9 mouse cellular contexts compared by ENCODE assay signal in the genomic region with DNA sequence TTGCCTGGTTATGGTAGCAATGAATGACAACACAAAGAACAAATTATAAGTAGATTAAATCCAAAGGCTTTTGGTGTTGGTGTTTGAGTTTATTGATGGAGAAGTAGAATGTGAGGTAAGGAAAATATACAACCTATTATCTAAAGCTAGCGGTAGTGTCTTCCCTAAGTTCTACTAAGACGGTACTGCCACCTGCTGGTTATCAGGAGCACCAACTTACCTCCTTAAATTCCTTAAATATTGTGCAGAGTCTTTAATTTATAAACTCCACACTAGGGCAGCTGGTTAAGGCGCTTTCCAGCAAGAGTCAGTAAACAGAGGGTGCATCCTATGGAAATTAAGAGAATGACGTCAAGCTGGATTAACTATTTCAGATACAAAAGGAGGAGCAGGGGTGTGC. TPM values are rescaled to one million over a fixed set of nuclear protein-coding genes. Genes with fewer than 3 reads are reported as not detected.
A peak's percentile ranks its signal among the peaks of the same experiment; 100 is the strongest.
DNase-seq lines count a peak whose midpoint lies in the region; TF ChIP-seq lines count a peak whose summit lies in the region.
"Had no signal": no experiment of that assay in that cellular context is flagged by ENCODE, and none has a peak within 500 bp of the region (broad histone marks: within the 10 kb centered on the region; RNA-seq: fewer than 3 reads in every experiment).

No protein-coding gene starts in this region.

- no peaks in the 10 kb centered on the region for H3K36me3 ChIP-seq in heart, adult 2 months (ENCODE audit: control insufficient read depth, insufficient read depth, low read length)
- H3K36me3 ChIP-seq in heart, embryonic 10.5 days = peaks cover 97% of the 10 kb centered on the region

- intact Hi-C loops in heart, adult 2 months (cut with DNase I) = loop anchor here (1.0 kb wide), 1 partner anchor 249 kb away; no protein-coding TSS in a partner anchor

- H3K4me3 ChIP-seq in heart, adult 2 months = no peak overlapping the region
- H3K4me3 ChIP-seq in heart, embryonic 10.5 days = no peak overlapping the region
- H3K4me3 ChIP-seq: neural tube, embryonic 12.5 days had no signal

- no peaks in the 10 kb centered on the region for H3K4me1 ChIP-seq in heart, adult 2 months (ENCODE audit: control insufficient read depth, insufficient read depth, low read length)
- H3K4me1 ChIP-seq in heart, embryonic 10.5 days = no peaks in the 10 kb centered on the region
- H3K4me1 ChIP-seq: neural tube, embryonic 12.5 days had no signal

- H3K9me3 ChIP-seq in heart, embryonic 10.5 days = no peaks in the 10 kb centered on the region
- H3K9me3 ChIP-seq: neural tube, embryonic 12.5 days had no signal

- whole genome bisulfite sequencing in heart, adult 2 months = 39% methylated on average over 4 of the region's 4 CpGs
- WGBS in heart, embryonic 10.5 days = 47% methylated on average over 4 of the region's 4 CpGs

- no peak overlapping the region for H3K9ac ChIP-seq in heart, adult 2 months (ENCODE audit: low read depth, low read length)
- H3K9ac ChIP-seq: neural tube, embryonic 12.5 days had no signal

- no peak overlapping the region for H3K27ac ChIP-seq in heart, adult 2 months
- no peak overlapping the region for H3K27ac ChIP-seq in heart, embryonic 10.5 days
- H3K27ac ChIP-seq: neural tube, embryonic 12.5 days had no signal

- no peaks in the 10 kb centered on the region for H3K27me3 ChIP-seq in heart, adult 2 months (ENCODE audit: control insufficient read depth, insufficient read depth, low read length)
- no peaks in the 10 kb centered on the region for H3K27me3 ChIP-seq in heart, embryonic 10.5 days (ENCODE audit: insufficient read depth, poor library complexity, severe bottlenecking)
- H3K27me3 ChIP-seq: neural tube, embryonic 12.5 days had no signal

- TF ChIP-seq EP300 in heart, adult 2 months (IDR thresholded peaks at IDR 0.05; ENCODE audit: insufficient read depth, low read depth, low read length) = no peak

- no peaks in the 10 kb centered on the region for H3K79me2 ChIP-seq in heart, adult 2 months (replicated peaks; ENCODE audit: control insufficient read depth, insufficient read depth, low read length)

- TF ChIP-seq CTCF in heart, adult 2 months (IDR thresholded peaks at IDR 0.05) = peak; percentile 86

- no peak for DNase-seq in heart, adult 2 months
- no peak for DNase-seq in heart, embryonic 10.5 days (ENCODE audit: low spot score)
- DNase-seq in testis, postnatal 10 days (ENCODE audit: low spot score) = peak; percentile 72
- no peak for DNase-seq in testis, postnatal 14 days (ENCODE audit: low spot score)
- DNase-seq in cerebellum, adult 8-10 months = peak; percentile 29
- DNase-seq in kidney, postnatal 14 days = peak; percentile 44
- DNase-seq in retina, embryonic 14.5 days (ENCODE audit: low spot score) = peak; percentile 78
- DNase-seq in urinary bladder, postnatal 4 days (ENCODE audit: low spot score in 2 of 2) = no peak

- TF ChIP-seq POLR2A in heart, adult 2 months (IDR thresholded peaks at IDR 0.05; ENCODE audit: insufficient read depth, low read depth, low read length) = no peak

RNA-seq across cellular contexts. Expression of gene Agbl3, which starts 20.2 kb away (rescaled TPM):
- total RNA-seq in heart, adult 2 months (2021) = 1 to 10 TPM; 2.5 to 3.7 TPM
- polyA plus RNA-seq in heart, adult 2 months (2012; rRNA removed) = 2.6 and 3.4 TPM in 2 replicates
- polyA plus RNA-seq in heart, embryonic 10.5 days (2016; fragmentation: Nextera tagmentation; extraction: Ambion mirVana) = 4.0 and 6.0 TPM in 2 replicates

Comparison
In these comparisons a context has a peak if more than half of its experiments do, and no peak if none do; other contexts are left out.
1. DNase-seq: peak in testis, postnatal 10 days (single experiment), cerebellum, adult 8-10 months (single experiment), kidney, postnatal 14 days (single experiment) and retina, embryonic 14.5 days (single experiment); none in heart, adult 2 months (0 of 2), heart, embryonic 10.5 days (single experiment), testis, postnatal 14 days (single experiment) and urinary bladder, postnatal 4 days (0 of 2).